Mouse (Mus musculus) embryonic fibroblast, embryonic 13.5 days (primary cell): ENCODE measurements around the gene Slc25a20. TPM values are rescaled to one million over a fixed set of nuclear protein-coding genes. Genes with fewer than 3 reads are reported as not detected.
A peak's percentile ranks its signal among the peaks of the same experiment; 100 is the strongest.

Experiments
- H3K27ac ChIP-seq: 2 replicates; pipeline ENCODE4 v1.5.1; 2012; ENCODE audit warnings: low read length, control low read depth, inconsistent platforms; ENCODE audit not compliant: insufficient read depth
- H3K4me1 ChIP-seq: 2 replicates; pipeline ENCODE4 v1.6.1; 2011; ENCODE audit warnings: low read length; ENCODE audit not compliant: control insufficient read depth, insufficient read depth
- H3K4me3 ChIP-seq: 2 replicates; pipeline ENCODE4 v1.5.1; 2011; ENCODE audit warnings: mild to moderate bottlenecking, control low read depth, low read length; ENCODE audit not compliant: insufficient read depth
- CTCF ChIP-seq: IDR thresholded peaks from 2 replicates; pipeline ENCODE4 v1.5.1; 2011; ENCODE audit warnings: mild to moderate bottlenecking, control low read depth, low read length, moderate library complexity, borderline replicate concordance; ENCODE audit not compliant: insufficient read depth
- POLR2A ChIP-seq: IDR thresholded peaks from 2 replicates; pipeline ENCODE4 v1.6.1; 2011; ENCODE audit warnings: low read depth, mild to moderate bottlenecking, control low read depth, low read length, moderate library complexity
- polyA plus RNA-seq: library from polyadenylated mRNA; stranded (reverse); fragments of >200 nt; gene quantifications from 2 replicates; pipeline ENCODE4 v1.2.4, GENCODE M21; 2011; ENCODE audit warnings: low read depth; ENCODE audit not compliant: missing spikeins, insufficient read length

The Slc25a20 gene
- polyA plus RNA-seq, 1 experiment, result 35.0 TPM

GRCm38 (mm10) chr9:108686475-108686887, 24.6 kb downstream of the Slc25a20 start:
- H3K4me1 ChIP-seq, result peaks cover 11% of the 10 kb centered on the region
- H3K27ac ChIP-seq, result peak overlapping the region; percentile 65
- no peak overlapping the region for H3K4me3 ChIP-seq
- TF ChIP-seq CTCF, result no peak
- no peak for TF ChIP-seq POLR2A

DNA sequence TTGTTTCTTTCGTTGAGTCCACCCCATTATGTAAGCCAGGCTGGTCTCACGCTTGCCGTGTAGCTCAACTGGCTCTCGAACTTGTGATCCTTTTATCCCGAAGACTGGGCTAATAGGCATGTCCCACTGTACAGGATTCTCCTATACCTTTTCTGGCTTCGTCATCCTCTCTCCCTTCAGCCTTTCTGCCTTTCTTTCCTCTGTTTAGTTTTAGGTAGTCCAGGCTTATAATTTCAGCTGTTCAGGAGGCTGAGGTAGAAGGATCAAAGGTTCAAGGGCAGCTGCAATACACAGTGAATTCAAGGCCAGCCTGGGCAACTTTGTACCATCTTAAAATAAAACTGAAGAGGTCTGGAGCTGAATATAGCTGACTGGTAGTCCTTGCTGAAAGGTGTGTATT, 25.3 kb downstream of the Slc25a20 start:
- no peak overlapping the region for H3K27ac ChIP-seq
- peaks cover 11% of the 10 kb centered on the region for H3K4me1 ChIP-seq
- H3K4me3 ChIP-seq, result no peak overlapping the region
- TF ChIP-seq CTCF, result no peak
- no peak for TF ChIP-seq POLR2A

- Histone ChIP-seq H3K4me1 (peaks cover 11% of the 10 kb centered on the region), H3K4me3 (no peak overlapping the region), H3K27ac (no peak overlapping the region)
- TF ChIP-seq POLR2A (no peak), CTCF (no peak)
Observed at GRCm38 (mm10) chr9:108687686-108688085, 25.8 kb downstream of the Slc25a20 start.

- TF ChIP-seq POLR2A (no peak), CTCF (no peak)
- H3K4me1 ChIP-seq, result peaks cover 11% of the 10 kb centered on the region
- no peak overlapping the region for H3K27ac ChIP-seq
- no peak overlapping the region for H3K4me3 ChIP-seq
Observed at GRCm38 (mm10) chr9:108688451-108688850, 26.6 kb downstream of the Slc25a20 start.

DNA sequence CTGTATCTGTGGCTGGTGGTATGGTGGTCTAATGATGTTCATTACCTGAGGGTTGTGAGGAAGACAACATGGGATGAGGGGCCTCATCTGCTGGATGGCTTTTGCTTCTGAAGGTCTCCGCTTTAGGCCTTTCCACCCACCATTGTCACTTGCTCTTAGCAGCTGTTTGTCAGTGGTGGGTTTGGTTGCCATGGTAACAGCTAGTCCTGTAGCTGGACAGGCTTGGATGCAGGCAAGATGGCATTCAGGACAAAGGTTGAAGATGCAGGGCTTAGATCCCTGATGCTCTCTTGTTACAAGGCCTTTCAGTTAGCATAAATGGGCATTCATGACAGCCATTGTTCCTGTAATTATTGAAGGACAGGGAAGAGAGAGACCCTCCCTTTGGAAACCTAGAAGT, 27.2 kb downstream of the Slc25a20 start, which contains the start of gene Prkar2a:
TSS of gene Prkar2a (plus strand) at position 209 of the 400 bp plus-strand sequence.
- no peak within 1 kb of the TSS for H3K27ac ChIP-seq
- no peak within 1 kb of the TSS for H3K4me3 ChIP-seq
- H3K4me1 ChIP-seq, result peaks cover 12% of the 10 kb centered on the region
- TF ChIP-seq CTCF, result no peak
- TF ChIP-seq POLR2A, result no peak

DNA sequence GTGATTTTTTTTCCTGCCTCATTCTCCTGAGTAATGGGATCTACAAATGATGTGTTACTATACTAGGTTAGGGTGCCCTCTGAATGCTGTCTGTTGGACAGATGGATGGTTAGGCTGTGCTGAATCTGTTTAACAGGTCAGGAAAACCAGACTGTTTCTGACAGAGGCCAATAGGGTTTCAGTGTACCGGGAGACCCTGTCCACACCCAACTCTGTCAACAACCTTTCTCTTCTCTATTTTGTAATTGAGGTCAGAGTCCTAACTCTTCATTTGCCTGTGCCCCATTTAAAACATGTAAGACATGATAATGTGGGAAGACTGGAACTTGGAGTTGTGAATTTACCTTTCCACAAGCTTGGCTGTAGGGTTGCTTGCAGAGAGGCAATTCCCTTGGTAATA, 28.1 kb downstream of the Slc25a20 start:
- TF ChIP-seq CTCF, result no peak
- TF ChIP-seq POLR2A, result no peak
- H3K27ac ChIP-seq, result no peak overlapping the region
- no peak overlapping the region for H3K4me3 ChIP-seq
- peaks cover 16% of the 10 kb centered on the region for H3K4me1 ChIP-seq

GRCm38 (mm10) chr9:108690914-108691313, 29.0 kb downstream of the Slc25a20 start:
- peaks cover 14% of the 10 kb centered on the region for H3K4me1 ChIP-seq
- H3K4me3 ChIP-seq, result no peak overlapping the region
- TF ChIP-seq CTCF (no peak), POLR2A (no peak)
- no peak overlapping the region for H3K27ac ChIP-seq

DNA sequence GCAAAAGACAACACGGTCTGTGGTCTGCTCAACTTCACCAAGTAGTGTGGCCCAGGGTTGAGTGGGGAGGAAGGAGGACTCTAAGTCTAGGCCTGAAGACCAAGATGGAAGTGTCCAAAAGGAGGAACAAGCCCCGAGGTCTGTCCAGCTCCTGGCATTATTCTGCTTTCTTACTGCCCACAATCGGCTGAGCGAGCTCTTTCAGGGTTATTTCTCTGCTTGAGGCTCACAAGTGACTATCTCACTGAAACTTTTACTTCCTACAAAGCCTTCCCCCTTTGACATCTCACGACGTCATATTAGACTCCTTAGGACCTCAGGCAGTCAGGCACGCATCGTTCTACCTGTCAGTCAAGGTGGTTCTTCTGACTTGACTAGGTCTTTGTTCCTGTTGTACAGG, 29.5 kb downstream of the Slc25a20 start:
- peaks cover 11% of the 10 kb centered on the region for H3K4me1 ChIP-seq
- no peak overlapping the region for H3K27ac ChIP-seq
- H3K4me3 ChIP-seq, result no peak overlapping the region
- TF ChIP-seq CTCF (no peak), POLR2A (no peak)

DNA sequence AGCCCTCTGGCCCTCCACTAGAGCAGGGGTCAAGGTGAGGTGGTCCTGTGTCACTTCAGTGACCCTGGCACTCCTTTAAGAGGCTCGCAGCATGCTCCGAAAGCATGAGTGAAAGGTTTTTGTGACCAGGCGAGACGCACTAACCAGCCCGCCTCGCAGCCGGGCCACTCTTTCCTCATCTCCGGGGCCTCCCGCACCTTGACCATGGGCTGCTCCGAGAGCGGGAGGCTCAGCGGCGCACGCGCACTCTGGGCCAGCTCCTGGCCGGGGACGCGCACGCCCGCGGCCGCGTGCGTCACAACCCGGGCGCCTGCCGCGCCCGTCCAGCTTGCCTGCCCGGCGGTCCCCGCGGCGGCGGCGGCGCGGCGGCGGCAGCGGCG, 29.9 kb downstream of the Slc25a20 start:
- TF ChIP-seq POLR2A (peak; percentile 74), CTCF (no peak)
- peaks cover 11% of the 10 kb centered on the region for H3K4me1 ChIP-seq

DNA sequence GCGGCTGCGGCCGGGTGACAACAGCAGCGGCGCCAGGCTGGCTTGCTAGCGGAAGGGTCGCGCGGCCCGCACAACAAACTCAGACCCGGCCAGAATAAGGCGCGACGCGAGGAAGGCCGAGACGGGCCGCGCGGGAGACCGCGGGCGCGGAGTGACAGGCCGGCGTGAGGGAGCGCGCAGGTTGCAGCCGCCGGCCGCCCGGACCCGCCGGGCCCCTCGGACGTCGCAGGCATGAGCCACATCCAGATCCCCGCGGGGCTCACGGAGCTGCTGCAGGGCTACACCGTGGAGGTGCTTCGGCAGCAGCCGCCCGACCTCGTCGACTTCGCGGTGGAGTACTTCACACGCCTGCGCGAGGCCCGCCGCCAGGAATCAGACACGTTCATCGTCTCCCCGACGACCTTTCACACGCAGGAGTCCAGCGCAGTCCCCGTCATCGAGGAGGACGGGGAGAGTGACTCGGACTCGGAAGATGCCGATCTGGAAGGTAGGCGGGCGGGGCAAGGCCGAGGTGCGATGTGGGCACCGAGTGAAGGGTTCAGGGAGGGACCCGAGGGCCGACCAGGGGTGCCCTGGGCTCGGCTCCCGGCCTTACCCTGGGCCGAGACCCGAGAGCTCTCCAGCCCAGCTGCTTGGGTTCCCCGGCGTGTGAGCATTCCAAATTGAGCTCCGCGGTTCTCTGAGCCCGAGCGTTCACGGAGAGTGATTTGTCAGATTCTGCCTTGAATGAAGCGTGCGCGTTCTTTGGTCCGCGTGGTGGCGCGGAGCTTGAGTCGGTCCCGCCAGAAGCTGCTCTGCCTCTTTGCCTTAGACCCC, 30.5 kb downstream of the Slc25a20 start:
- H3K4me3 ChIP-seq, result peak overlapping the region; percentile 62
- peaks cover 11% of the 10 kb centered on the region for H3K4me1 ChIP-seq
- peak overlapping the region; percentile 19; the same call in 1 of the 2 replicates for H3K27ac ChIP-seq
- TF ChIP-seq POLR2A, result no peak
- no peak for TF ChIP-seq CTCF

More for the DNA sequence above, 29.9 kb downstream of the Slc25a20 start:
- Histone ChIP-seq H3K27ac (no peak overlapping the region), H3K4me3 (peak overlapping the region; percentile 62)
